Mouse (Mus musculus): Measurements from ENCODE around the gene Gm11096. TPM values are rescaled to one million over a fixed set of nuclear protein-coding genes. Genes with fewer than 3 reads are reported as not detected.

Gm11096 gene
- polyA plus RNA-seq, 1 experiment from 2014 or later = not detected

DNA sequence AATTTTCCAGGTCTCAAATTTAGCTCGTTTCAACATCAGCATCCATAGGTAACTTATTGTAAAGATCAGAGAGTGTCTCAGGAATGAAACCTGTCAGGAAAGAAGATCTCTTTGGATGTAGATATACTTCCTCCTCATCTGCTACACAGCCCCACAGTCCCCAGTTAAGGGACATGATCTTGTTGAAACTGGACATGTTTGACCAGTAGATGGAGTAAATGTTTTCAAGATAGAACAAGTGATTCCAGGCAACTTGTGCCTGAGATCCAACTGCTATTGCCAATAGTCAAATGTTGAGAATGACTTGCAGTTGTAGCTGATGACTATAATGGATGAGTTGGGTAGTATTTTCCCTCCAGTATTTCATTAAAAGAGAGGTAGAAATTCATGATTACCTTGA lies 35.9 kb downstream of the Gm11096 start:
- TF ChIP-seq CTCF (IDR thresholded peaks at IDR 0.05; ENCODE audit: low read depth) = peak; percentile 45
- WGBS = 76% methylated on average over 1 of the region's 1 CpGs
- Histone ChIP-seq H3K4me1 (replicated peaks; ENCODE audit: insufficient read depth, low read length) (no peaks in the 10 kb centered on the region), H3K27me3 (ENCODE audit: insufficient read depth, low read length) (no peaks in the 10 kb centered on the region), H3K27ac (no peak overlapping the region), H3K4me2 (ENCODE audit: low read length) (no peak overlapping the region), H3K9me3 (replicated peaks; ENCODE audit: low read length) (no peaks in the 10 kb centered on the region), H3K36me3 (ENCODE audit: insufficient read depth, low read length) (no peaks in the 10 kb centered on the region), H3K9ac (ENCODE audit: low read depth, low read length) (no peak overlapping the region), H3K4me3 (replicated peaks; ENCODE audit: low read depth, low read length) (no peak overlapping the region)
- DNase-seq (ENCODE audit: low spot score) = no peak
- no peak for ATAC-seq (replicated peaks; ENCODE audit: low FRiP score, low read depth)

DNA sequence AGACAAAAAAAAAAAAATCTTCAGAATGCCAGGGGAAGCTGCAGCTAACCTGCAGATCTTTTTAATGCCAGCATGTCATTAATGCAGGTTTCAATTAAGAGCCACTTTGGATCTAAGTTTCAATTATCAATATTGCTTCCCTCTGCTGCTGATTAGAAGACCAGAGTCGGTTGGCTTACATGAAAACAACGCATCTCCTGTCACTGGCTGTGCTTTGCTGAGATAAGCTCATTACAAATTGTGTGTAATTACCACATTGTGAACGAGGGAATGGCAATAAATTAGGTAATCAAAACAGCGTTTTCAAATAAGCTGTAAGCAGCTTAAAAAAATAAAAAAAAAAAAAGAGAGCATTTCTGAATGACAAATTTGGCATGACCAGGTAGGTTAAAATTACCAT lies 38.2 kb downstream of the Gm11096 start:
- ATAC-seq (replicated peaks; ENCODE audit: low FRiP score, low read depth) = no peak
- 0 out of 2 replicates have a peak overlapping the region, but pooled peaks have one; percentile 30 for H3K4me2 ChIP-seq (ENCODE audit: low read length)
- no peaks in the 10 kb centered on the region for H3K9me3 ChIP-seq (replicated peaks; ENCODE audit: low read length)
- TF ChIP-seq CTCF (IDR thresholded peaks at IDR 0.05; ENCODE audit: low read depth) = no peak
- WGBS = 38% methylated on average over 4 of the region's 4 CpGs
- no peaks in the 10 kb centered on the region for H3K36me3 ChIP-seq (ENCODE audit: insufficient read depth, low read length)
- no peak overlapping the region for H3K4me3 ChIP-seq (replicated peaks; ENCODE audit: low read depth, low read length)
- no peak overlapping the region for H3K27ac ChIP-seq
- H3K27me3 ChIP-seq (ENCODE audit: insufficient read depth, low read length) = no peaks in the 10 kb centered on the region
- no peak overlapping the region for H3K9ac ChIP-seq (ENCODE audit: low read depth, low read length)
- no peak for DNase-seq (ENCODE audit: low spot score)
- no peaks in the 10 kb centered on the region for H3K4me1 ChIP-seq (replicated peaks; ENCODE audit: insufficient read depth, low read length)

DNA sequence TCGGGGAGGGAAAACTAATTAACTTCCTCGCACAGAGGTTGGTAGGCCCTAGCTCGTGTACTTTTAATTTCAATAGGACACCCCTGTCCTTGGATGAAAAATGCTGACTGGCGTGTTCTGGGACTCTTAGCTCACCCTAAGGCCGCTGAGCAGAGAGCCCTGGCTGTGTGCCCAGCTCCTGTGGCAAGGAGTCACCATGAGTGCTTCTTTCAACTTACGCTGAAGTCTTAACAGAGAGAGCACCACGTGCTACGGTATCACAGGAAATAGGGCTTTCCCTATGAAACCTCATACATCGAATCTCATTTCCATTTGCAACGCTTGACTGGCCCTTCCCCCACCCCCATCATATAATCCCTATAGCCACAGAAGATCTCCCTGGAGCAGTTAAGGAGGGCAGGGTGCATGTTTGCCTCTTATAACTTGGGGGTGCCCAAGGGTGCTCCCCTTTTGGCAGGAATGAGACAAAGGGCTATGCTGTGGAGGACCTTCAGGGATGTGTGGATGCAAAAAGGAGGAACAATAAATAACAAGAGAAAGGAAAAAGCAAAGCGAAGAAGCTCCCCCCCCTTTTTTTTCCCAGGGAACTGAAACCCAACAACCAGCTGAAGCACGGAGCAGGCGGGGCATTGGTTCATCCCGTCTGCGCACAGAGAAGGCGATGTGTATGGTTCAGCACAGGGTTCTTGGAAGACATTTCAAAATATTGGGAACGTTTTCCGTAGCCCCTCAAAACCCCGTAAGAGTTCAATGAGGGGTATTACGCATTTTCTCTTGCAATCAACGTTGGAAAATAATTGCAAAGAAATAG lies 39.0 kb downstream of the Gm11096 start:
- ATAC-seq (replicated peaks; ENCODE audit: low FRiP score, low read depth) (peak; percentile 91), DNase-seq (ENCODE audit: low spot score) (peak; percentile 81)
- H3K9me3 ChIP-seq (replicated peaks; ENCODE audit: low read length) = no peaks in the 10 kb centered on the region
- 45% methylated on average over 21 of the region's 21 CpGs for WGBS
- H3K4me1 ChIP-seq (replicated peaks; ENCODE audit: insufficient read depth, low read length) = no peaks in the 10 kb centered on the region
- H3K4me2 ChIP-seq (ENCODE audit: low read length) = peak overlapping the region; percentile 30; the same call in 1 of the 2 replicates
- no peaks in the 10 kb centered on the region for H3K27me3 ChIP-seq (ENCODE audit: insufficient read depth, low read length)
- no peak overlapping the region for H3K9ac ChIP-seq (ENCODE audit: low read depth, low read length)
- H3K36me3 ChIP-seq (ENCODE audit: insufficient read depth, low read length) = no peaks in the 10 kb centered on the region
- no peak for TF ChIP-seq CTCF (IDR thresholded peaks at IDR 0.05; ENCODE audit: low read depth)
- no peak overlapping the region; the same call in 1 of the 2 replicates for H3K27ac ChIP-seq
- no peak overlapping the region for H3K4me3 ChIP-seq (replicated peaks; ENCODE audit: low read depth, low read length)

DNA sequence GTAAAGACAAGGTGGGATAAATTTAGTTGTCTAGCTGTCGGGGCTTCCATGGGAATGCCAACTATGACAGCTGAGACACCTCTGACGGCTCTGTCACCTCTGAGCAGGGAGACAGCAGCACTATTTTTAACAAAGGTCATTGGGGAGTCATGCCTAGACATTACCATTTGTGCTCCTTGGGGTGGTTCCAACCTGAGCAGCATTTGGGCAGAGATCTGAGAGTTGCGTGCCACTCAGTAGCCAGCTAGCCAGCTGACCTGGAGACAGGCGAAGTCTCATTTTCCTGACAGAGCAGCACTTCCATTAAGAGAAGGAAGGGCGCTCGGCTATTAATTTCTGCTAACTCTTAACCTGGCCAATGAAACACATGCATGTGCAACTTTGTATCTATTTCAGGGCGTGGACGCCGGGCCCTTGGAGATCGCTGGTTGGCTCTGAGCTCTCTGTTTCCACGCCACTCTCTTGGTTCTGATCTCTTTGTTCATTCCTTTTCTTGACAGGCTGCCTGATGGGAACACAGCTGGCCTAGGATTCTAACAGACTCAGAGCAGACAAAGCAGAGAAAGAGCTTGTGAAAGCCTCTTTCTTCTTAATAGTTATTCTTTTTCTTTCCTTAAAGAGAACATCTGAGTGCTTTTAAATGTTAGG lies 40.4 kb downstream of the Gm11096 start:
- no peak for TF ChIP-seq CTCF (IDR thresholded peaks at IDR 0.05; ENCODE audit: low read depth)
- Histone ChIP-seq H3K4me3 (replicated peaks; ENCODE audit: low read depth, low read length) (no peak overlapping the region), H3K27me3 (ENCODE audit: insufficient read depth, low read length) (no peaks in the 10 kb centered on the region), H3K27ac (no peak overlapping the region), H3K36me3 (ENCODE audit: insufficient read depth, low read length) (no peaks in the 10 kb centered on the region), H3K4me1 (replicated peaks; ENCODE audit: insufficient read depth, low read length) (no peaks in the 10 kb centered on the region), H3K4me2 (ENCODE audit: low read length) (no peak overlapping the region), H3K9ac (ENCODE audit: low read depth, low read length) (no peak overlapping the region), H3K9me3 (replicated peaks; ENCODE audit: low read length) (no peaks in the 10 kb centered on the region)
- ATAC-seq (replicated peaks; ENCODE audit: low FRiP score, low read depth) (no peak), DNase-seq (ENCODE audit: low spot score) (no peak)
- WGBS = 86% methylated on average over 11 of the region's 11 CpGs

DNA sequence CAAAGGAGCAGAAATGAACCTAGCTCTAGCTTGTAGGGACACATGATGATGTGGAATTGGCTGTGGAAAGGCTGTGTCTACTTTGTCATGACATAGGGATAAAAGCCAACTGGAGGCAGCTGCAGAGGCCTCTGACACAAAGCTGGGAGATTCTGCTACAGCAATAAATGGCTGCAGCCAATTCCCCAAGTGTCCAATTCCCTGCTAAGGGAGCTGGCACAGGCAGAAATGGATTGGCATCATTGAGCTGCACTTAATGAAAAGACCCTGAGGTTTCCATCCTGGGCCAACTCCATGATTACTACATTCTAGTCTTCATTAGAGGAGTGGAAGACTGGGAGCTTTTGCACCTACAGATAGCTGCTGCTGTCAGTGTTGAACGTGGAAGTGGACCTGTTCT lies 44.8 kb downstream of the Gm11096 start:
- Histone ChIP-seq H3K4me3 (replicated peaks; ENCODE audit: low read depth, low read length) (no peak overlapping the region), H3K4me2 (ENCODE audit: low read length) (no peak overlapping the region), H3K9ac (ENCODE audit: low read depth, low read length) (no peak overlapping the region), H3K4me1 (replicated peaks; ENCODE audit: insufficient read depth, low read length) (no peaks in the 10 kb centered on the region), H3K27ac (no peak overlapping the region), H3K27me3 (ENCODE audit: insufficient read depth, low read length) (no peaks in the 10 kb centered on the region), H3K36me3 (ENCODE audit: insufficient read depth, low read length) (no peaks in the 10 kb centered on the region), H3K9me3 (replicated peaks; ENCODE audit: low read length) (no peaks in the 10 kb centered on the region)
- DNase-seq (ENCODE audit: low spot score) (no peak), ATAC-seq (replicated peaks; ENCODE audit: low FRiP score, low read depth) (no peak)
- TF ChIP-seq CTCF (IDR thresholded peaks at IDR 0.05; ENCODE audit: low read depth) = no peak
- 78% methylated on average over 1 of the region's 1 CpGs for WGBS
